Mouse (Mus musculus) ovary, postnatal 14 days (tissue): ENCODE measurements around the gene Lrrc23.
"Not testable (repeated sequence)": the region's sequence is repeated elsewhere in the genome, so short reads cannot be mapped to it uniquely, and the experiment has no call there.

ENCODE experiments used
- DNase-seq: peaks from one replicate; pipeline ENCODE4 v3.0.0; 2022; ENCODE audit warnings: low spot score

The Lrrc23 gene

GRCm38 (mm10) chr6:124807986-124808357 is 28.4 kb upstream of the Lrrc23 start:
- DNase-seq, result no peak

DNA sequence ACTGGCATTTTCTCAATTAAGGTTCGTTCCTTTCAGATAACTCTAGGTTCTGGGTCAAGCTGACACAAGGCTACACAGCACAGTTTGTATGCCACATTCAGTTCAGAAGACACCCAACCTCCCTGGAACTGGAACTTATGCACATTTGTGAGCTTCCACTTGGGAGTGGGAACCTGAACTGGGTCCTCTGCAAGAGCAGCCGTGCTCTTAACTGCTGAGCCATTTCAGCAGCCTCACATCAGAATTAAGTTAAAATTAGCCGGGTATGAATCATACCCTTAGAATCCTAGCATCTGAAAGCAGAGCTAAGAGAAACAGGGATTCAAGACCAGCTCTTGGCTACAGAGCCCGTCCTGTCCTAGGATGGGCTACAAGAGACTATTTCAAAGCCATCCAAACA is 27.8 kb upstream of the Lrrc23 start:
- no peak for DNase-seq

GRCm38 (mm10) chr6:124806446-124807140 is 27.1 kb upstream of the Lrrc23 start:
- DNase-seq, result no peak

- peak; percentile 92 for DNase-seq
Measured at GRCm38 (mm10) chr6:124805341-124806321, 26.1 kb upstream of the Lrrc23 start.

GRCm38 (mm10) chr6:124804341-124804740 is 24.8 kb upstream of the Lrrc23 start:
- DNase-seq, result no peak

GRCm38 (mm10) chr6:124803691-124804090 is 24.2 kb upstream of the Lrrc23 start:
- DNase-seq, result not testable (repeated sequence)

GRCm38 (mm10) chr6:124803061-124803460 is 23.5 kb upstream of the Lrrc23 start:
- no peak for DNase-seq

DNA sequence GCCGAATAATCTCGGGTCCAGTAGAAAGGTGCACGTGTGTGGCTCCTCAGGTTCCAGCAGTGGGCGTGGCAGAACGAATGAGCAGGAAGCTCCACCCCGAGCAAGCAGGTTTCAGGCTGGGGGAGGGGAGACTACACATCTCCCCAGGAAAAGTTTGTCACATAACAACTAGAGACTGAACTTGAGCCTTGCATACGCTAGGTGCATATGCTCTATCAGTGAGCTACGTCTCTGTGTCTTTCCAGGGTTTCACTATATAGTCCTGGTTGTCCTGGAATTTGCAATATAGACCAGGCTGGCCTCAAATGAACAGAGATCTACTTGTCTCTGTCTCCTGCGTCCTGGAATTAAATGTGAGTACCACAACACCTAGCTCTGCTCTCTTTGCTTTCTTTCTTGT is 22.9 kb upstream of the Lrrc23 start:
- not testable (repeated sequence) for DNase-seq

DNA sequence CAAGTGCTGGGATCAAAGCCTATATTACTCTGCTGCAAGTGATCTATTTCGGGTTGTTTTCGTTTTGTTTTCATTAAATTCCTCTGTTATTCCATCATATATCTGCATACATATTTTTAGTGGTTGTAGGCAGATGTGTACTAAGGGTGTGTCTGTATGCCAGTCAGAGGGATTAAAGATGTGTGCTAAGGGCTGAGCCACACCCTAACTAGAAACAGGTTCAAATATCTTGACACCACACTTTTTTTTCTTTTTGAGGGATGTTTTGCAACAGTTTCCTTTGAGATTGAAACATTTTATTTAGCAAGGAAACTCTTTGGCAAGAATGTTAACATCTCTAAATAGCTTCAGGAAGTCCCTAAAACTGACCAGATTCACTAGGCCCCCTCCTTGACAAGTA is 16.7 kb upstream of the Lrrc23 start:
- no peak for DNase-seq

DNA sequence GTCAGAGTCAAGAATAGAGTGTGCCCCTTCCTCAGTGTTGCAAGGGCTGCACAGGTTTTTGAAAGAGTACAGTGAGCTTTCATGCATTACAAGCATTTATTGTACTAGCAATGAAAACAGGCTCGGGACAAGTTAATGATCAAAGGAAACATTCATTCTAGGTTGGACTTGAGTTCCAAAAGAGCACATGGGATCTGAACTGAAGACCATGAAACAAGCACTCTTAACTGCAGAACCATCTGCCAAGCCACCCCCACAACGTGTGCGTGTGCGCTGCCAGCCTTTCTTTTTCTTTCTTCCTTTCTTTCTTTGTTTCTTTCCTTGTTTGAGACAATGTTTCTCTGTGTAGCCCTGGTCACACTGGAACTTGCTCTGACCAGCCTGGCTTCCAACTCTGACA is 16.3 kb upstream of the Lrrc23 start:
- no peak for DNase-seq

GRCm38 (mm10) chr6:124791911-124792310 is 12.4 kb upstream of the Lrrc23 start:
- DNase-seq, result no peak

- DNase-seq, result no peak
Measured at GRCm38 (mm10) chr6:124790121-124790520, 10.6 kb upstream of the Lrrc23 start.

DNA sequence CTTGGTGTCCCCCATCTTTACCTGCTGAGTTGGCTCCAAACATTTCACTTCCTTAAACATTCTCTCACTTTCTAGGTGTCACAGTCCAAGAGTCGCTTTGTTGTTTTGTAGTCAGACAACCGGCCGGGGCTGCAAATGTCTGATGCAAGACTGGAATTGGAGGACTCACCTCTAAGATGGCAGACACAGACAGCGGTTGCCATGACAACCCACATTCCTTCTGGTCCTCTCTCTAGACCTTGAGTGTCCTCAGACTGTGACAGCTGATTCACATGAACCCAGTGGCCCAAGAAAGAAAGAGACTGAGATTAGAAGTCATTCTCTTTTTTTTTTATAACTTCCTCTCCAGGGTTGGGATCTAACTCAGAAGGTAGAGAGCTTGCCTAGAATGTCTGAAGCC is 10.0 kb upstream of the Lrrc23 start:
- DNase-seq, result no peak

DNA sequence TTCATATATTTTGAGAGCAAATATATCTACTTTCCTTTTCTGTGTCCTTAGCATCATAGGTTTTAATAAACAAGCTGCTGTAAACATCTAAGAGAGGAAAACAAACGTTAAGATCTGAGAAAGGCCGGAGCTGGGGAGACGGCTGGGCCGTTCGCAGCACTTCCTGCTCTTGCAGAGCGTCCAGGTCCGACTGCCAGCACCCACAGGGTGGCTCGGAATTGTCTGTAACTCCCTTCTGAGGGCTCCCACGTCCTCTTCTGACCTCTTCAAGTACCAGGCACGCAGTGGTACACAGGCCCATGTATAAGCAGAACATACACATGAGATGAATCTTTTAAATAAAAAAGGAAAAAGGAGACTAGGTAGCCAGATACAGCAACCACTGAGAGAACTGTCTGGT is 8.2 kb upstream of the Lrrc23 start:
- no peak for DNase-seq

GRCm38 (mm10) chr6:124786756-124787420 is 7.4 kb upstream of the Lrrc23 start:
- no peak for DNase-seq

GRCm38 (mm10) chr6:124782436-124782835 is 2.9 kb upstream of the Lrrc23 start:
- DNase-seq, result peak; percentile 25

DNA sequence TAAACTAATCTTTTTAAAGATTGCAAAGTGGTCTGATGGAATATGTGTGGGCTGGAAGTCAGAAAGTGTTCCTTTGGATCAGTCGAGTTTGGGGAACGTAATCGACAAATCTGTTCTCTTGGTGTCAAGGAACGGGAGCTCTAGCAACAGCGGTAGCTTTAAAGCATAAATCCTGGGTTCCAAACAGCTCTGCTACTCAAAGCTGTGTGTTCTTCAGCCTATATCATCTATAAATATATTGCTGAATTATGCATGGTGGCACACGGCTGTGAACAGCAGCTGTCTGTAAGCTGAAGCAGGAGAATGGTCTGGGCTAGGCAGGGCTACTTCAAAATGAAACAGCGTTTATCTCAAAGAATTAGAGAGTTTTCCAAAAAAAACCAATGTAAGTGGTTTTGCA is 1.4 kb upstream of the Lrrc23 start:
- no peak for DNase-seq

DNA sequence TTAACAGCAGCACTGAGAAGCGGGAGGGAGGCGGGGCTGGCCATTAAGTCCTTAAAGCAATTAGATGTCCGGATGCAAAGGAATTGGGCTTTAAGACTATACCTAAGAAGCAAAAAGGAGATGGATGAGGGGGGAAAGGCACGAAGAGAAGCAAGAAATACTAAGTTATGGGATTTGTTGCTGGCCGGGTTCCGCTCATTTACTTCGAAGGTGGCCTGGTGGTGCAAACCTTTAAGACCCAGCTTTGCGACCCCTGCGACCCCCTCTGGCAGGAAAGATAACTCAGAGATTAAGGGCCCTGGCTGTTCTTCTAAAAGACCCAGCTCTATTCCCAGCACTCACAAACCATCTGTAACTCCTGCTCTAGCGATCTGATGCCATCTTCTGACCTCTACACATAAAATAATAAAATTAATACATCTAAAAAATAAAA is 473 bp upstream of the Lrrc23 start:
- no peak for DNase-seq

- no peak for DNase-seq
Measured at GRCm38 (mm10) chr6:124770511-124770910, 9.0 kb downstream of the Lrrc23 start.

- no peak for DNase-seq
Measured at GRCm38 (mm10) chr6:124770013-124770412, 9.5 kb downstream of the Lrrc23 start.

- peak; percentile 27 for DNase-seq
Measured at GRCm38 (mm10) chr6:124769101-124769765, 10.3 kb downstream of the Lrrc23 start, which contains the start of gene Eno2. Eno2 (minus strand) TSS chr6:124769673.

DNA sequence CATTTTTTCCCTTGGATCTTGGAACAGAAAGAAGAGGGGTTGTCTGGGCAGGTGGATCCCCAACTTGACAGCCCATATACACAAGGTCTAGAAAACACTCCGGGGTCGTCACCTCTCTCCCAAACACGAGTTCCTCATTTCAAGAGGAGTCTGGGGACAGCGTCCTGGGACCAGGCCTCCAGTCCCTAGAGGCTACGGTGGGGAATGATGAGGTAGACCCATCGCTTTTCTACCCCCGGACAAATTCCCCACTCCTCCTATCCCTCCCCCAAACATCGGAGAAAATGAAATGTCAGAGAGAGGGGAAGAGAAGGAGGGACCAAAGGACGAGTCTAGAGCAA is 10.9 kb downstream of the Lrrc23 start:
- DNase-seq, result no peak
